Mouse (Mus musculus) gastrocnemius, adult 8-10 months (tissue): ENCODE results near the gene Cd300lf. TPM values are rescaled to one million over a fixed set of nuclear protein-coding genes. Genes with fewer than 3 reads are reported as not detected.

Experiments
- DNase-seq, 2 experiments: peaks; one replicate each; pipeline ENCODE4 v3.0.0; 2022; ENCODE audit warnings: low spot score in 2 of 2
- total RNA-seq, 4 experiments: library from RNA; stranded (reverse); gene quantifications; 2 replicates each; pipeline ENCODE4 v1.2.4; 2022

Gene Cd300lf
- total RNA-seq, 4 experiments from 2014 or later: 0.07 TPM; not detected in 3

DNA sequence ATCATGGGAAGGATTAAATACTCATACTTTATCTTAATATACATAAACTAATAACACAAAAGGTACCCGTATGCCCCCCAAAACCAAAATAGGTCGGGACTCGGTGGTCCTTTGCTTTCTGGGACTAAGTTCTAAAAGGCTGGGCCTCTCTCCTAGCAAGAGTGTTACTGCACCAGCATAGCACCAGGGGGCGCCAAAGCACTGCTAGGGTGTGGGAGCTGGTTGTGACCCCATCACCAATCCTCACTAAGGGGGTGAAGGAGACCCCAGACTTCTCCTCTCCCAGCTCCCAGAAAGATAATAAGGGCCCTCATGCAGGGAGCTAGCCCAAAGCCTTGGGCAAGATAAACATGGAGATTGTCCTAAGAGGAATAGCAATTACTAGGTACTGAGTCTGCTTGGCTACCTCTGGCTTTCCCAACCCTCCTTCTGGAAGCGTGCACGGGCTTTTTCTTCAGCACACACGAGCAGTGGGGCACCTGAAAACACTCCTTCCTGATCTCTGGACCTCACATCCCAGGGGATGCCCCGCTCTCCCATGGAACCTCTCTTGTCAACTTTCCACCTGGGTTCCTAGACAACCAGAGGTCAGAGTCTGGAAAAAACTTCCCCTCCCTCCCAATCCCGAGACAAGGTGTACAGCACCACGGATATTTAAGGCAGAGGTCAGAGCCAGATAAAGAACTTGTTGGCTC is 27.2 kb upstream of the Cd300lf start:
- DNase-seq: no peak

DNA sequence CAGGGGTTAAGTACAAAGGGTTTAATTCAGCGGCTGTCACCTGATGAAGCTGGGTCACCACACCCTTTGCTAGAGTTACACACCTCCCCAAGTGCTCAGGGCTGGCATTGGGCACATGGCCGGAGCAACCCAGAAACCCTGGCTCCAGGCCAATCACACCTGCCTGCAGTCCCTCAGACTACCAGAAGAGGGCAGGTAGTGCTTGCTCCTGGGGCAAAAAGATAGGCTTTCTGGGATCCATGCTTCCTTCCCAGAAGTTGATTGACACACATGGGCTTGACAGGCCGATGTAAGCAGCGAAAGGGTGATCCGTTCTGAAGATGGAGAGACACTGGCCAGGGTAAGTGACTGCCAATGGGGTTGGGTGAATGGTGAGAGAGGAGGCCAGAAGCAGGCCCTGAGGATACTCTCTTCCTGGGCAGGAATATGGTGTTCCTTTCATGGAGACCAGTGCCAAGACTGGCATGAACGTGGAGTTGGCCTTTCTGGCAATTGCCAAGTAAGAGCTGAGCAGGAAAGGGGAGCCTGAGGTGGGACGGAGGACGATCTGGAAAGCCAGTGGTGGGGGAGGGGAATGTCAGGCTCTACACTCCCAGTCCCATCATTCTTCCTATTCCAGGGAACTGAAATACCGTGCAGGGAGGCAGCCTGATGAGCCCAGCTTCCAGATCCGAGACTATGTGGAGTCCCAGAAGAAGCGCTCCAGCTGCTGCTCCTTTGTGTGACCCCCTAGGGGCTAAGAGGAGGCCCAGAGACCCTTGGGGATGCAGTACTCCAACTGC is 26.4 kb upstream of the Cd300lf start:
- DNase-seq: peak; percentile 71 to 76

DNA sequence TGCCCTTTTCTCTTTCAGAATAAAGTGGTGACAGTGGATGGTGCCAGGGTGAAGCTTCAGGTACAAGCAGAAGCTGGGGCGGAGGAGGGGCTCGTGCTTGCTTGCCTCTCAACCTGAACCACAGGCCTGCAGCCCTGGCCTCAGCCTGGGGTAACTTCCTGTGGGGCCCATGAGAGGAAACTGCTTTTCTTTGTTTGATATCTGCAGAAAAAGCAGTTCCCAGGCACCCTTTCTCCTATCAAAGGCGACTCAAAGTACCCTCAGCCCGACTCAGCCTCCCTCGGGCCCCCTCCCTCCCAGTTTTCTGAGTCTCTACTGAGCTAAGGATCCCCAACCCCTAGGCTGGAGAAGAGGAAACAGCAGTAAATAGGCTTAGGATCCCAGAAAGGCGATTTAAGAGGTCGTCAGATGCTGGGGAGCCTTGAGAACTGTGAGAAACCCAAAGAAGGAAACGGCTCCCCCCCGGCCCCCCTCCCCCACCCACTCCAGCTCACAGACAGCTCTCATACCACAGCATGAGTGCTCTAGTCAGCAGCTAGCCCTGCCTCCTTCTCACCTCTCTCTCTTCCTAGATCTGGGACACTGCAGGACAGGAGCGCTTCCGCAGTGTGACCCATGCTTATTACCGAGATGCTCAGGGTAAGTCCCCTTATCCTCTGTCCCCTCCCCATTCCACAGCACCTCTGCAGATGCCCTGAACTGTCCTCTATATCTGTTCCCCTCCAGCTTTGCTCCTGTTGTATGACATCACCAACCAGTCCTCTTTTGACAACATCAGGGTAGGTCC is 24.3 kb upstream of the Cd300lf start:
- DNase-seq: no peak

GRCm38 (mm10) chr11:115155053-115155634 is 21.4 kb upstream of the Cd300lf start:
- no peak for DNase-seq

DNA sequence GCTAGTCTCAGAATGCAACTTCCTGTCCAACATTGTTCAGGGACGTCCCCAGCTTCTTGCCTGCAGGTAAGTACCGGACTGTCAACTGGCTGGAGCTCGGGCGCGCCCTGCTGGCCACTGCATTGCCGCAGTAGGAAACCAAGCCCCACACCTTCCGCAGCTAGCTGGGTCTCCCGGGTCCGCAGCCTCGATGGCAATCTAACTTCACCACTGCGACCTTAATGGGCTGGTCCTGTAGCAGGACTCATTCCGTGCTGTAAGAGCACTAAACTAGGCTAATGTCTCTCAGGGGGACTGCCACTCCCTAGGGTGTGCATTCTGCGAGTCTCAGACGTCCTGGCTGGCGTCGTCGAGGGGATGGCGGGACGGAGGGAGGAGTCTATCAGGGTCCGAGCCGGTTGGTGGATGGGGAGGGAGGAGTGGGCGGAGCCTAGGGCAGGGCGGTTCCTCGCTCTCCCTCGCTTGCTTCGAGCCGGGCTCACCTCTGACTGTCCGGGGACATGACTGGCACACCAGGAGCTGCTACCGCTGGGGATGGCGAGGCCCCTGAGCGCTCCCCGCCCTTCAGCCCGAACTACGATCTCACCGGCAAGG is 20.0 kb upstream of the Cd300lf start:
- DNase-seq: peak in 1 of 2 experiments; percentile 52

DNA sequence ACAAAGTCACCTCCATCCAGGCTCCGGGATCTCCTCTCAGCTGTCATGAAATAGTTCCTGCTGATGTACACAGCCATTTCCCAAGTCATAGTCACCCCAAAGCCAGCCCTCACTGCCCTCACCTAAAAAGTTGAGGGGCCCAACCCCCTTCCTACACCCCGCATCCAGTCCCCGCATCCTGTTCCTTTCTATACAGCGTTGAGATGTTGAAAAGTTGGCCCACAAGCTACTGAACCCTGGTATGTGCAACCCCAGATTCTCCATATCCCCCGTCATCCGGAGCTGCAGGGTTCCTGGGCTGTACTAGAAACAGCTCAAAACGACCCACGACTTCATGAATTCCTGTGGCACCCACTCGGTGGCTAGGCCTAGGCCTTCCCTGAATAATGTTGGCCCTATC is 19.3 kb upstream of the Cd300lf start:
- DNase-seq: no peak

DNA sequence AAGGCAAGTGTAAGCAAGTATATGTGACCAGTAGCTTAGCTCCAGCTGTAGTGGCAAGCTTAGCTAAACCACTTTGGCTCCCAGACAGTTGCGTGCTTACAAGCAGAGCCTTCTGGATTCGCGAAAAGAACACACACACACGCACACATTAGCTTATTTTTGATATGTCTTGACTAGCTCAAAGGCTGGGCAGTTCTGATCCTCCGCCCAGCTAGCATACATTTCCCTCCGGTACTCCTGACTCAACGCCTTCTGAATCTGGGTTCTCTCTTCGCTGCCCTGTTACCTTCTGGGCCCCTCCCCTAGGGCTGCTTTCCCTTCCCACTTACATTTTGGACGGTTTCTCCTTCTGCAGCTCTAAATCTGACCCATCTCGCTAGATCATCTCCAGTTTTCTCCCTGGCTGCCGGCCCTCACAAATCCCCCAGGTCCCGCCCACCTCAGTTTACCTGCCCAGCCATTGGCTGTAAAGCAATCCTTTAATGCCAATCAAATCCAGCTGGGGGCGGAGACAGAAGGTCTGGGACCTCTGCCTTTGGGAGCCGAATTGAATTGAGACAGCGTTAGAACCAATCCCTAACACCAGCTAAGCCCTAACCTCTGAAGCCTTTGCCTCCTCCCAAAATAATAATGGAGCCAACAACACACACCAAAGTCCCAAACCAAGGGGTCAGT is 18.1 kb upstream of the Cd300lf start:
- no peak for DNase-seq

DNA sequence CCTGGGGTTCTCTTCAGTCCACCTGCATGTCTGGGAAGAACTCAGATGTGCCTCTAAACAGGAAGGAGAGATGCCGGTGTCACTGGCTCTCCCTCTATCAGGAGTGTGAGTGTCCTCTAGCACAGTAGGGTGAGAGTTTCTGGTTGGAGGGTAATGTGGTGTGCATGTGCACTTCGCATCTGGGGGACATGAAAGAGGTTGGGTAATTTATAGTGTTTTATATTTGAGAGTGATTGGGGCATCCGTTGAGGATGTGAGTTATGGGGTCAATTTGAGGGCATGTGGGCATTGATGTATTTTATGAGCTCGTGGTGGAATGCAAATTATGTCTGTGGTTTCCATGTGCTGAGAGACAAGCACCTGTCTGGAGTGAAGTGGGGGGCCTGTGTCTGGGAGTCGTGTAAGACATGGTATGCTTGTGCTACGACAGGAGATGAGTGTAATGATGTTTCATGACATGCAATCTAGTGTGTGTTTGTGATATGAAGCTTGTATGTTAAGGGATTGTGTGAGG is 17.0 kb upstream of the Cd300lf start:
- DNase-seq: no peak

DNA sequence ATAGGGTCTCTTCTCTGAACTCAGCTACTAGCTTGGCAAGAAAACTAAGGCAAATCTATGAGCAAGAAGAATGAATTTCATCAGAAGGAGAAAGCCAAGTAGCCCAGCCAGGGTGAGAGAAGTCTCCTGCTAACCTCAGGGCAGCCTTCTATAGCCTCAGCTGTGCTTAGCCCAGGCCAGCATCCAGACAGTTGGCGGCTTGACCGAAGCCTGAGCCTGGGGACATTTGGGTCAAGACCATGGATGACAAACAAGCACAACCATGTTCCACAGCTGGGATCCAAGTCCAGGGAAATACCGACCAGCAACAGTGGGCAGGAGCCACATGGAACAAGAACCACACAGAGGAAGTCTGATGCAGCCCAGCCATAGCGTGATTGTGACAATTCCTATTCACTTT is 14.0 kb upstream of the Cd300lf start:
- no peak for DNase-seq

DNA sequence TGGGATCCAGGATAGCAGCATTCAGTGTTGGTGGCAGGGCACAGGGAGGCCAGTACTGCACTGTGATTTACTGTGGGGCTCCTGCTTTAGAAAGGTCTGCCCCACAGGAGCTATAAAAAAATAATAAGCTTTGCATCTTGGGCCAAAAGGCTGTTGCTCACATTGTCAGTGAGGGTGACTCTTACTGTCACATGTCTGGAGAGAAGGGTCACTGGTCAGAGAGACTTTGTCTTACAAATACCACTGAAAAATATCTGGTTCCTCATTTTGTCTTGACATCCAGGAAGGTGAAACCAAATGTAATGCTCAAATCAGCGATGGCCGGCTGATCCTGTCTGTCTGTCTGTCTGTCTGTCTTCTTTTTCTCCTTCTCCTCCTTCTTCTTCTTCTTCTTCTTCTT is 8.2 kb upstream of the Cd300lf start:
- DNase-seq: no peak

DNA sequence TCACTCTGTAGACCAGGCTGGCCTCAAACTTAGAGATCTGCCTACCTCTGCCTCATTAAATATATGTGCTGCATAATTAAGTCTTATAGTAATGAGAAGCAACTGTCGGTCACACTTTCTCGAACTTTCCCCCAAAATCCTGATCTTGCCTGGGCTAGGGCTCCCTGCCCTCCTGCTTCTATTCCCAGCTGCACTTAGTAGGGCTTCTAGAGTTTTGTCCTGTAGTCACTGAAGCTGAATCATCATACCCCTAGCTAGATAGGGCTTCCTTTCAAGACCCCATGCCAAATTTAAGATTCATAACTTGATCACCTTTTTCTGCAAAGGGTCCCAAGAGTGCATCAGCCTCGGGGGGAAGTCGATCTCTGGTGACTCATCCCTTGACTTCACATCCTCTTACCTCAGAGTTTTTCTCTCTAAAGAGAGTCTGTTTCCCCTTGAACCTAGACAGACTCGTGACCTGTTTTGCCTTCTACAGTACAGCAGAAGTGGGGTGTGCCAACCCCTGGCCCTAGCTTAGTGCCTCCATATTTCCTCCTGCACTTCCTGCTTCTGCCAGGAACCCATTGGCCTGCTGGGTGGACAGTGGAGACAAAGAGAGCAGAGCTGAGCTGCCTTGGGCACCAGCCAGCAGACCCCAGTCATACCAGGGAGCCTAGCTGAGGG is 4.9 kb upstream of the Cd300lf start:
- no peak for DNase-seq

GRCm38 (mm10) chr11:115131768-115132381 is 1.9 kb downstream of the Cd300lf start:
- DNase-seq: no peak

- DNase-seq: no peak
Observed at GRCm38 (mm10) chr11:115129508-115130126, 4.2 kb downstream of the Cd300lf start.

- no peak for DNase-seq
Observed at GRCm38 (mm10) chr11:115128483-115128882, 5.3 kb downstream of the Cd300lf start.

DNA sequence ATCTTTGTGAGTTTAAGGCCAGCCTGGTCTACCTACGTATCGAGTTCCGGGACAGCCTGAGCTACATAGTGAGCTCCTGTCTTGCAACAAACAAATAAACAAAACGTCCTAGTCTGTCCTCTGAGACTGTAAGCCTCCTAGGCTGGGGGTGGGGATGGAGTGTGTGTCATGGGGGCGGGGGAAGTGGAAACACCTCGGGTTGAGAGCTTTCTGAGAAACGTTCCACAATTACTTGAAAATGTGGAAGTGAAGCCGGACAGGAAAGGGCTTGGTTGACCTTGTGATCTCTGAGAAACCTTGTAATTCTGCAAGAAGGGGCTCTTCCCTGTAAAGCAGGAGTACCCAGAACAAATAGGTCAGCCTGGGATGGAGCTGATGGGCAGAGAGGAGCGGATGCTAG is 14.4 kb downstream of the Cd300lf start:
- no peak for DNase-seq

DNA sequence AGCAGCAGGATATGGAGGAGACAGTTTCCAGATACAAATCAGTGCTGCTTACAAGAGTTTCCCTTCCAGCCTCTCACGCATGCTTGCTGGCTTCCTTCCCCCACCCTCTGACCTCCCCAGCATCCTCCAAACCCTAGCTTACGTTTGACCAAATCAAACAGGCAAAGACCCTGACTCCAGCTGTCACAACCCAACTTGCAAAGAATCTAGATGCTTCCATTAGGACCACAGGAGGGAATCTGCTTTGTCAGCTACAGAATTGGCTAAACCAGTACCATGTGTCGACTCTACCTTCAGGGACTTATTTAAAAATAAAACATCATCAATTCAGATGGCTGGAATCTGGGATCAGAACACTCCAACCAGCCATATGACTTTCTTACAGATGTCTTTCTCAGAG is 21.6 kb downstream of the Cd300lf start:
- no peak for DNase-seq

DNA sequence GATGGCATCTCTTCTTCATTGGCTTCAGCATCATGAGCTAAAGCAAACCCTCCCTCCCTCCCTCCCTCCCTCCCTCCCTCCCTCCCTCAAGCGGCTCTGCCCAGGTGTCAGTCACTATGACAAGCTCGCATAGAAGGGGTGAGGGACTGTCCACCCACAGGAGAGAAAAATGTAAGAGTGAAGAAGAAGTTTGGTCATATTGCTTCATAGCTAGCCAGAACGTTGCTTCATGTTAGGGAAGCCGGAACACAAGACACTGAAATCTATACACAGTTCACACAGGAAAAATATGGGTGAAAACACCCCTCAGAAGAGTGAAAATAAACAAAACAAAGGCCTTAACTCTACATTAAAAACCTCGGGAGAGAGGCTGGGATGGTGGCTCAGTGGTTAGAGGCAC is 23.5 kb downstream of the Cd300lf start:
- no peak for DNase-seq

- DNase-seq: no peak
Observed at GRCm38 (mm10) chr11:115108176-115108575, 25.6 kb downstream of the Cd300lf start.

DNA sequence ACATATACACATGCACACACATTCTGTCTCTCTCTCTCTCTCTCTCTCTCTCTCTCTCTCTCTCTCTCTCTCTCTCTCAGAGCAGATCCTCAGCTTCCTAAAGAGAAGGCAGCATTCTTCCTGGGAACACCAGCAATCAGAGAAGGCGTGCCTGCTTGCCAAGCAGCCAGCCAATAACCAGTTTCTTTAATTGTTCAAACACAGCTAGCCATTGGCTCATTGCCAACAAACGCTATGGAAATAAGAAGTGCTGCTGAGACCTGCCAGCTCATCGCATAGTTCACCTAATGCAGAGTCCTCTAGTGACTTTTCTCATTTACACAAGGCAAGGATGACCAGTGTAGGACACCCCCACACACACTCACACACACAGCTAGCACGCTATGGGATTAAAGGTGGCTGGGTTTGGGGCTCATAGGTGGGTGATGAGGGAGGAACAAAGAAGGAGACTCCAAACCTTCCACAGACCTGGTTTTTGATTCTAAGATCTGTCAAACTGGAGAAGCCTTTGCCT is 26.3 kb downstream of the Cd300lf start:
- DNase-seq: no peak
